Mouse (Mus musculus) Patski (cell line): ENCODE data around the gene Luzp2. TPM values are rescaled to one million over a fixed set of nuclear protein-coding genes. Genes with fewer than 3 reads are reported as not detected.

ENCODE experiments used
- ATAC-seq: fragments of 100-300 bp; one replicate; pipeline ENCODE4 v1.8.0; 2021
- CTCF ChIA-PET: fragments of 350-600 bp; sonication (Branson Sonifier 250); formaldehyde crosslinking; loops from one replicate; lab custom pipeline; 2022; ENCODE audit warnings: inconsistent platforms; lab: Charles Lee
- POLR2A ChIA-PET: fragments of 350-600 bp; sonication (Branson Sonifier 250); formaldehyde crosslinking; loops from one replicate; lab custom pipeline; 2022; ENCODE audit warnings: antibody characterized with exemption, inconsistent platforms; lab: Charles Lee
- DNase-seq: peaks from one replicate; pipeline ENCODE4 v3.0.0-alpha.2; 2011; ENCODE audit warnings: low read depth, low spot score
- H3K27me3 ChIP-seq: fragments of 371-371 bp; one replicate; pipeline ENCODE4 v1.5.1; 2021
- CTCF ChIP-seq: fragments of 100-300 bp; IDR thresholded peaks from one replicate; pipeline ENCODE4 v1.5.1; 2021
- in situ Hi-C: fragments of 300-500 bp; cut with MboI; formaldehyde crosslinking; loops from 3 replicates; pipeline ENCODE4 v1.11.1; 2018; ENCODE audit warnings: low pct_unique_long_range_greater_than_20kb, mixed read lengths
- polyA plus RNA-seq: library from polyadenylated mRNA; unstranded; gene quantifications from one replicate; pipeline ENCODE4 v1.2.3, GENCODE M21; 2021

The Luzp2 gene
- polyA plus RNA-seq, 1 experiment from 2014 or later: 0.13 TPM

DNA sequence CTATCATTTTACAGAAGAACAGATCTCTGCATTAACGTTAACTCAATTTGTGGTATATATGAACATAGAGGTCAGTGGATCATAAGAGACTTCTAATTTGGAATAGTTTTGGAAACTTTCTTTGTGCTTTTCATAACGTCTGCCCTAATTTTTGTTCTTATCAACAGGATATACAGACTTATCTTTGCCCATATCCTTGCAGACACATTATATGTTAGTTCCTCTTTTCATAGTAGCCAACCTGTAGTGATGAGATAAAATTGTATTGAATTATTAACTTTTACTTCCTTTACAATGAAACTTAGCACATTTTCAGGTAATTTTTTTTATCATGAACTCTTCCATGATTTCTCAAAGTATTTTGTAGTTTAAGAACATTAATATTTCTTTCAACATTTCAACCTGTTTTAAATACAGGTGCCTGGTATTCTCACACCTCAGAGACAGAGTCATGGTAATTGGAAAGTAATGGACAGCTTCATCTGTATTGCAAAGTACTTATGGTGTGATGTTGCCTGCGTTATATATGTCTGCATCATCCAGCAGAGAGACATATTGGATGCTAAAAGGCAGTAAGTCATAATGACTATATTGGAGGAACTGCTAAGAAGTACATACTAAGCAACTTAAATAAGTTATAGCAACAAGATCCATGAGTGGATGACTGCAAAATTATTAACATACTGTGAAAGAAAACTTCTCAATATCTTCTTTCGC lies 43.8 kb downstream of the Luzp2 start:
- CTCF ChIA-PET: no interaction called here
- in situ Hi-C loops: no loop called here
- POLR2A ChIA-PET: no interaction called here
- TF ChIP-seq CTCF: no peak
- DNase-seq (no peak), ATAC-seq (no peak)
- no peaks in the 10 kb centered on the region for H3K27me3 ChIP-seq

DNA sequence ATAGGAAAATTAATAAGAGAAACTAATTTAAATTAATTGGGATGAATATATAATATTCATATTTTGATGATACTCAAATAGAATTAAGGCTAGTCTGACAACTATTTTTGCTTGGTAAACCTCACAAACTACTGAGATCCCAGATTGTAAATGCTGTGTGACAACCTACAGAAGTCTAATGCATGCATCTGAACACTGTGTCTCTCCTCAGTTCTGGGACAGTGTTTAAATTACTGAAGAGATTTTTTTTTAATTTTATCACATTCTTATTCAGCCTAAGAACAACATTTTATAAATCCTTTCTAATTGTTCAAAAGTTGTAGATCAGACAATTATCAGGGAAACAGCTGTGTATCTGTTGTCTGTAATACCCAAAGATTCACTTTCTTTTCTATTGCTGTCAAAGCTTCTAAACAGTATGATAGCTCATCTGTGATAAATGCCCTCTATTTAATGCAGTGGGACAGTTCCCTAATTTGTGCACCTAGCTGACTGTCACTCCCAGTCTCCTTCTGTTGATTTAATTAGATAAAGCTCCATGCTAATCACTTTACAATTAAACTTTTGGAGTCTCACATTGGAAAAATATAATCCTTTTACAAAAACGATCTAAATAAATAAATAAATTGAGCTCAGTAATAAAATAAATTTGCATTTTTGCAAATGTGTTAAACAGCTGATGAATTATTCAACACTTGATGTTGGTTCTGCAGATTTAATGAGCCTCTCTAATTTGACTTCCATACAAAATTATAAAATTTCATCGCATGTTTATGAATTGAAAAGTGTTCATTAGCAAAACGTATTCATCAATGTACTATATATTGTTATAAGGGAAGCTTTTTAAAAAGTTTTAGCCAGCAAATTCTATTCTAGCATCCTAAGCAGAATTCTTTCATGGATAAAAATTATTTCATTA lies 58.7 kb downstream of the Luzp2 start:
- TF ChIP-seq CTCF: no peak
- no peak for DNase-seq
- ChIA-PET CTCF (no interaction called here), POLR2A (no interaction called here)
- no peak for ATAC-seq
- H3K27me3 ChIP-seq: no peaks in the 10 kb centered on the region
- in situ Hi-C loops: no loop called here

DNA sequence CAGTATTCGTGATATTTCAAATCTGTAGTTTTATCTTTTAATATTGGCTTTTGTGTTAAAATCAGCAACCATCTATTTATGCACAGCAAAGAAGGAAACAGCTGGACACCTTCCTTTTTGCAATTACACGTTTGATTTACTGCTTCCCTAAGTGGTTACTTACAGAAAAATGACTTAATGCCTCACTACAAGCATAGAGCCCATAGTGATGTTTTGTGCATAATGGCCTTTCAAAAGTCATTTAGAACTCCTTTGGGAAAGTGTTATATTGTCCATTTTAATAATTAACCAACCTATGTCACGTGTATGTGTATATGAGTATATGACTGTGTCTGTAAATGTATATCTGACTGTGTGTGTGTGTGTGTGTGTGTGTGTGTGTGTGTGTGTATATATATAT lies 63.3 kb downstream of the Luzp2 start:
- ATAC-seq (no peak), DNase-seq (no peak)
- ChIA-PET CTCF (no interaction called here), POLR2A (no interaction called here)
- TF ChIP-seq CTCF: no peak
- H3K27me3 ChIP-seq: no peaks in the 10 kb centered on the region
- in situ Hi-C loops: no loop called here

DNA sequence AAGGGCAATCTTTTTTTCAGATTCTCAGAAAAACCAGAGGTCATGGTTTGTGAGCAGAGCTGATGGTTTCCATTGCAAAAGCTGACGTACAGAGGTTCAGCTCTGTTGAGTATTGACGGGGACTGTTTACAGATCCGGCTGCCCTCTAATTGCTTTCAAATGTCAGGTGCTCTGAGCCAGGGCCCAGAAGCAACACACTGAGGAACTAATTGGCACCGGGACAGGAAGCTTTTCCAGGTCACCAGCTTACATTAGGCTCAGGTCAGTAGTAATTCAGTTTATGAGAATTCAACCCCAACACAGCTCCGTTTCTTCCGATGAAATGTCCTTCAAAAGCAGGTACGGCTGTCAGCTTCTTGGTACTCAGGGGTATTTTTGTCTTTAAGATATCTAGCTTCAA lies 74.7 kb downstream of the Luzp2 start:
- no peak for TF ChIP-seq CTCF
- ChIA-PET POLR2A (no interaction called here), CTCF (interaction anchor here (0.9 kb wide), 1 partner anchor 13 kb away, joined by 3 read pairs; no protein-coding TSS in a partner anchor)
- no peak for ATAC-seq
- no peak for DNase-seq
- in situ Hi-C loops: no loop called here
- H3K27me3 ChIP-seq: no peaks in the 10 kb centered on the region

DNA sequence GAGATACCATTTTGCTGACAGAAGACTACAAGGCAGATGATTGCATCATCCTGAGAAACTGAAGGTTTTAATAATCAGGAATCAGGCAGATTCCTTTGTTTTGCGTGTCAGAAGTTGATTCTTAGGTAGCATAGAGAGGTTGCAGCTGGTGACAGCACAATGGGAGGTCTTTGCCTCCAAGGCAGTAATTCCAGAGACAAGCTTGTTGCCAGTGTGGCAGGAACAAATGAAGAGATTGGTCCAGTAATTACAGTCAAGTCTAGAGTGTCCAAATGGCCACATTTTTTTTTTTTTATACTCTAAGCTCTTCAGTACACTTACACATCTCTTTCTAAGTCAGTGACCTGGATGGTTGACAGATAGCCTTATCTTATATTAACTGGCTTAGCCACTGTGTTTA lies 78.7 kb downstream of the Luzp2 start:
- ChIA-PET POLR2A (no interaction called here), CTCF (no interaction called here)
- in situ Hi-C loops: no loop called here
- H3K27me3 ChIP-seq: no peaks in the 10 kb centered on the region
- no peak for DNase-seq
- ATAC-seq: no peak
- no peak for TF ChIP-seq CTCF

DNA sequence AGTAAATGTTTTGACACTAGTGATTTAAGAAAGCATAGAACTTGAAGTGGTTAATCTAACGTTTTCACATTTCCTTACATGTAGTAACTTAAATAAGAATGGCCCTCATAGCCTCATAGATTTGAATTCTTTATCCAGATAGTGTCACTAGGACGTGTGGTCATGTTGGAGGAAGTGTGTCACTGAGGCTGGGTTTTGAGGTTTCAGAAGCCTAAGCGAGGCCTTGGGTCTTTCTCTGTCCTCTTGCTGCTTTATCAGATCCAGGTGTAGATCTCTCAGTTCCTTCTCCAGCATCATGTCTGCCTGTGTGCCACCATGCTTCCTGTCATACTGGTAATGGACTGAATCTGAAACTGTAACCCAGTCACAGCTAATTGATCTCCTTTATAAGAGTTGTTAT lies 86.7 kb downstream of the Luzp2 start:
- CTCF ChIA-PET: no interaction called here
- in situ Hi-C loops: no loop called here
- no peak for DNase-seq
- no peak for TF ChIP-seq CTCF
- POLR2A ChIA-PET: no interaction called here
- no peak for ATAC-seq
- H3K27me3 ChIP-seq: no peaks in the 10 kb centered on the region

DNA sequence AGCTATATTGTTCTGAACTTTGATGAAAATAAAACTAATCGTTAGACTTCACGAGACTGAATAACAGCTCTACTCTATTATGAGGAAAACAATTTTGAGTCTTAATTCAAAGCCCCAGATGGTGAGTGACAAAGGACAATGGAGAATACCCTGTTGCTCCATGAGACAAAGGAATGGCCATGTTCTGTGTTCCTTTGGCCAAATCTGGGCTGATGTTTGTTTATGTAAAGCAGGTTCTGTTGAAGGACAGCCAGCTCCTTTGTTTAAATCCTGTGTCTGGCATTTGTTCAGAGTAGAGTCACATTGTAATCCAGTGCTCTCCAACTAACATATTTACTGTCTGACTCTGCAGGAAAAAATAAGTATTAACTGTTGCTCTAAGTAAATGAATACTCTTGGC lies 121.5 kb downstream of the Luzp2 start:
- POLR2A ChIA-PET: no interaction called here
- ATAC-seq (no peak), DNase-seq (no peak)
- CTCF ChIA-PET: no interaction called here
- no peaks in the 10 kb centered on the region for H3K27me3 ChIP-seq
- no peak for TF ChIP-seq CTCF
- in situ Hi-C loops: no loop called here

DNA sequence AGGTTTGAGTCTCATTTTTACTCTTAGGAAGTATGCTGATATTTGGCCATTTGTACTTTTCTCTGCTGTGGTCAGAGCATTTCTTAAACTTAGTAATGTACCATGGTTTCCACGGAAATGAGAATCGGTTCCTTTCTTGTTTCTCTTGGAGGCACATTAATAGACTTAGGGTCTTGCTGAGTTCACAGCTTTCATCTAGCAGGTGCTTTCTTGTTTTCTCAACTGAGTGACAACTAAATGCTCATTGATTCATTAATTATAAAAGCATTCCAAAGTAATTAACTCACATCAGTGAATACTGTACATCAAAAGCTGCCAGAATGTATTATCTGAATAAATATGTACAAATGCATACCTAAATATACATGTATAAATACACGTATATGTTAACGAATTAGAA lies 127.4 kb downstream of the Luzp2 start:
- no peak for TF ChIP-seq CTCF
- in situ Hi-C loops: no loop called here
- CTCF ChIA-PET: no interaction called here
- no peaks in the 10 kb centered on the region for H3K27me3 ChIP-seq
- DNase-seq (no peak), ATAC-seq (no peak)
- POLR2A ChIA-PET: no interaction called here

DNA sequence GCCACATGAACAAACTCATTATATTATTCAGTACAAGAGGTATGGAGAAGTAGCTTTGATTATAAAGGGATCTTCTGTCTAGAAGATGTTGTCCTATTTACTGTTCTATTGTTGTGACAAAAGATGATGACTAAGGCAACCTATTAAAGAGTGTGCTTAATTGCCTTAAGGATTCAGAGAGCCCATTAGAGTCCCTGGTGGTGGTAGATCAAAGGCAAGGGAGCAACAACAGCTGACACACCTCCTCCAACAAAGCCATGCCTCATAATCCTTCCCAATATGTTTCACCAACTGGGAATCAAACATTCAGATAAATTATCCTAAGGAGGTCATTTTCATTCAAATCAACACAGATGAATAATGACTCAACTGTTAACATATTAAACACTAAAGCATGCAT lies 142.1 kb downstream of the Luzp2 start:
- in situ Hi-C loops: no loop called here
- no peak for TF ChIP-seq CTCF
- DNase-seq (no peak), ATAC-seq (no peak)
- ChIA-PET CTCF (no interaction called here), POLR2A (no interaction called here)
- H3K27me3 ChIP-seq: no peaks in the 10 kb centered on the region

DNA sequence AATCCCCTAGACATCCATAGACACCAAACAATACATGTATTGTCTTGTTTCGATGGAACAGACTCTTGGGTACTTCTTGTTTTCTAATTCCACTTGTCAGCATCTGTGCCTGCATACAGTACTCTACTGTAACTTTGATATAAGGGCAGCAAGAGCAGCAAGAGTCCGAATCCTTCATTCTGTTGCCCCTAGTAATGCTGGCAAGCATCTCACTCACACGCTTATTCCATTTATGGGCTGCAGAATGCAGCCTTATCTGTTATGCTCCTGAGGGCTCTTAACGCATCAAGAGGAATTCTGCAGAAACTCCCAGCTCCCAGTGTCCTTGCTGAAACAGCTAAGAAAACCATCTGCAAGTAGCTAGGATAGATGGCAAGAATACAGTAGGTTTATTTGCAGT lies 145.3 kb downstream of the Luzp2 start:
- no peak for ATAC-seq
- POLR2A ChIA-PET: no interaction called here
- in situ Hi-C loops: no loop called here
- no peak for DNase-seq
- CTCF ChIA-PET: interaction anchor here (0.9 kb wide), 1 partner anchor 10 kb away, joined by 3 read pairs; no protein-coding TSS in a partner anchor
- no peaks in the 10 kb centered on the region for H3K27me3 ChIP-seq
- TF ChIP-seq CTCF: no peak

DNA sequence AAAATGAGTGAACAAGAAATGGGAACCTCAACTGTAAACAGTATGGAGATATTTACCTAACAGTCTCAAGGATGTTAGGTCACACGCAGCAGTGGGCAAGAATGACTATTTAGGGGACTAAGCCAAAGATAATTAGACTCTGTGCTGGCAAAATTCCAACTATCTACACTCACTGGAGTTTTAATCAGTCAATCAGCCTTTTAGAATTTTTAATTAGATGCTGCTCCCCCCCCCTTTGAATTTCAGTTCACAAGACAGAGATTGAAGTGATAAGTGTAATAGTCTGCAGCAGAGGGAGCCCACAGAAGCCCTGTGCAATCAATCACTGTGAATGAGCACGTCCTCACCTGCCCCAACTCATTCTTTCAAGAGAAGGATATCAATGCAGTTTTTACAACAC lies 165.1 kb downstream of the Luzp2 start:
- no peaks in the 10 kb centered on the region for H3K27me3 ChIP-seq
- no peak for ATAC-seq
- POLR2A ChIA-PET: no interaction called here
- DNase-seq: no peak
- in situ Hi-C loops: no loop called here
- TF ChIP-seq CTCF: no peak
- CTCF ChIA-PET: no interaction called here
